Mouse (Mus musculus) hindbrain, embryonic 10.5 days (tissue): ENCODE results near the gene Oip5. TPM values are rescaled to one million over a fixed set of nuclear protein-coding genes. Genes with fewer than 3 reads are reported as not detected.
"Not testable (repeated sequence)": the region's sequence is repeated elsewhere in the genome, so short reads cannot be mapped to it uniquely, and the experiment has no call there.

Experiments used
- DNase-seq: peaks from one replicate; pipeline ENCODE4 v3.0.0-alpha.2; 2017; ENCODE audit warnings: low spot score
- H3K27ac ChIP-seq: fragments of 300-500 bp; sonication (generic); 2 replicates; pipeline ENCODE4 v1.5.1; 2016; ENCODE audit warnings: mild to moderate bottlenecking, moderate library complexity
- H3K27me3 ChIP-seq: fragments of 300-500 bp; sonication (generic); 2 replicates; pipeline ENCODE4 v1.6.1; 2016; ENCODE audit warnings: mild to moderate bottlenecking; ENCODE audit not compliant: poor library complexity, insufficient read depth, severe bottlenecking
- H3K36me3 ChIP-seq: fragments of 300-500 bp; sonication (generic); 2 replicates; pipeline ENCODE4 v1.6.1; 2016; ENCODE audit warnings: mild to moderate bottlenecking, moderate library complexity
- H3K4me1 ChIP-seq: fragments of 300-500 bp; sonication (generic); replicated peaks from 2 replicates; pipeline ENCODE4 v1.6.1; 2016; ENCODE audit warnings: mild to moderate bottlenecking
- H3K4me3 ChIP-seq: fragments of 300-500 bp; sonication (generic); 2 replicates; pipeline ENCODE4 v1.5.1; 2016; ENCODE audit warnings: mild to moderate bottlenecking, moderate library complexity
- H3K9me3 ChIP-seq: fragments of 300-500 bp; sonication (generic); 2 replicates; pipeline ENCODE4 v1.6.1; 2016; ENCODE audit warnings: mild to moderate bottlenecking, moderate library complexity
- WGBS: fragments of 180-500 bp; shearing (Covaris S2); methylation state at CpG from one replicate; pipeline ENCODE4 v1.1.7; 2016; 5-methylcytosine and 5-hydroxymethylcytosine counted together
- polyA plus RNA-seq: library from polyadenylated mRNA; unstranded; fragments of >200 nt; fragmentation: Nextera tagmentation; extraction: Ambion mirVana; gene quantifications from 2 replicates; pipeline ENCODE4 v1.2.1, GENCODE M21; 2016

Gene Oip5
- polyA plus RNA-seq, 1 experiment from 2014 or later, result 36.8 TPM

DNA sequence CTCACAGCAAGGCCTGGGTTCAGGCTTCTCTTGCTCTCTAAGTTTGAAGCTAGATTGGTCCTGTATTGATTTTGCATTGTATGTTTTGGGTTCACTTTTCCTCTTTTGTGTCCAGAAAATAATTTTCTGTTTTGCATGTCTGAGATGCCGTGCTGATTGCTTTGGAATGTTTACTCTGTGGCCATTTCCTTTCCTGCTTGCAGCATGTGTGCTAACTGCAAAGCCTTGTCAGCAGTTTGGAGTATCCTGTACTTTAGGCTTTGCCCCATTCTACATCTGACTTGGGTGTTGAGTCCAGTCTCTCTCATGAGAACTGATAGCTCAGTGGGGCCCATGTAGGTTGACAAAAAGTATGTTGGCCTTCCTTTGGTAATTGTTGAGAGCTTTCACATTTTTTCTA, 15.8 kb downstream of the Oip5 start:
- WGBS, result 84% methylated on average over 1 of the region's 1 CpGs

DNA sequence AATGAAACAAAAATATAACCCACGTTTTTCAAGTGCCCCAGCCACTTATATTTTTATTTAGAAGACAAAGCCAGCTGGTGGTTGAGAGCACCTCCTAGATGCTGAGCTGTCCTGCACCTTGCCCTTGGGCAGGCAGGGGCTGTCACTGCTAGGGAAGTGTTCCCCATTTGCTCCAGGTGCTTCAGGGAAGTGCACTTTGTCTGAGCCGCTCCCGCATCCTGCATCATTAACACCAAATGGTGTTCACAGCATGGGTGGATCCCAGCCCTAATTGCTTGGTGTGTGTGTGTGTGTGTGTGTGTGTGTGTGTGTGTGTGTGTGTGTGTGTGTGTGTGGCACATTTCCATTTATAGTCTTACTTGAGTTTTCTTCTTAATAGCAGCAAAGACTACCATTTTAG, 16.7 kb downstream of the Oip5 start:
- H3K36me3 ChIP-seq, result peaks cover 95% of the 10 kb centered on the region
- WGBS, result 77% methylated on average over 3 of the region's 3 CpGs
- H3K27me3 ChIP-seq, H3K27ac ChIP-seq, H3K9me3 ChIP-seq, H3K4me1 ChIP-seq, H3K4me3 ChIP-seq, DNase-seq: not testable (repeated sequence)

More for the DNA sequence above, 15.8 kb downstream of the Oip5 start:
- no peak overlapping the region for H3K27ac ChIP-seq
- H3K27me3 ChIP-seq, result no peaks in the 10 kb centered on the region
- no peaks in the 10 kb centered on the region for H3K9me3 ChIP-seq
- no peak overlapping the region for H3K4me3 ChIP-seq
- no peak for DNase-seq
- H3K4me1 ChIP-seq, result no peaks in the 10 kb centered on the region
- peaks cover 95% of the 10 kb centered on the region for H3K36me3 ChIP-seq

DNA sequence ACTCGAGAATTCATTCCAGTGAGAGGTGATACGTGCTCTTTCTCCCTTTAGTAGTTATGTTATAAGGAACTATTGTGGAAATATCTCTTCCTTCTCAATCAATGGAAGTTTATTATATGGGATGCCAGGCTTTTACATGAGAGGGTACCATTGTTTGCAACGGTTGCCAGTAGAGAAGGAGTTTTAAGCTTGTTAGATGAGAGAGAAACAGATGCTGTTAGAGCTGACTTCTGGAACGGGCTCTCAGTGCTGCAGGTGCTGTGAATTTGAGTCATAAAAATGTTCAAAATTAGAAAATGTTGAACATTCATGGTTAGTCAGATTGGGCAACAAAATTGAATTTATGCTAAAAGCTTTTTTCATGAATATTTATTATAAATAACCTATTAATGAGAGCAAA, 17.2 kb downstream of the Oip5 start:
- Histone ChIP-seq H3K4me1 (no peaks in the 10 kb centered on the region), H3K27ac (no peak overlapping the region), H3K9me3 (no peaks in the 10 kb centered on the region), H3K36me3 (peaks cover 95% of the 10 kb centered on the region), H3K4me3 (no peak overlapping the region), H3K27me3 (no peaks in the 10 kb centered on the region)
- DNase-seq, result no peak
- WGBS, result 91% methylated on average over 4 of the region's 4 CpGs

DNA sequence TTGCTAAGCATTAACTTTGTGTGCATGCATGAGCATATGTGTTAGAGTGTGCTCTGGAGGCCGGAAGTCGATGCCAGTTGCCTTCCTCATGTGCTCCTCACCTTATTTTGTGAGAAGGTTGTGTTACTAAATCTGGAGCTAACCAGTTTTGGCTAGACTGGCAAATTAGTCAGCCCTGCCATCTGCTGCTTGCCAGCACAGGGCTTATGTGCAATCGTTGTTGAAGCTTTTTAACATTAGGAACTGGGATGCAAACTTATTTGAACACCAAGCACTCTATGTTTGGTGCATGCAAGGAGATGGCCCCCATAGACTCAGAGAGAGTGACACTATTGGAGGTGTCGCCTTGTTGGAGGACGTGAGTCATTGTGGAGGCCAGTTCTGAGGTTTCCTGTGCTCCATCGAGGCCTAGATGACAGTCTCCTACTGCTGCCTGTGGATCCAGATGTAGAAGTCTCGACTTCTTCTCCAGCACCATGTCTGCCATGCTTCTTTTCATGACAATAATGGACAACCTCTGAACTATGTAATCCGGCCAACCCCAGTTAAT, 21.4 kb downstream of the Oip5 start:
- Histone ChIP-seq H3K9me3 (no peaks in the 10 kb centered on the region), H3K4me3 (no peak overlapping the region), H3K36me3 (peaks cover 59% of the 10 kb centered on the region), H3K27ac (no peak overlapping the region), H3K27me3 (no peaks in the 10 kb centered on the region), H3K4me1 (peaks cover 13% of the 10 kb centered on the region)
- DNase-seq, result no peak
- WGBS, result 92% methylated on average over 8 of the region's 8 CpGs

DNA sequence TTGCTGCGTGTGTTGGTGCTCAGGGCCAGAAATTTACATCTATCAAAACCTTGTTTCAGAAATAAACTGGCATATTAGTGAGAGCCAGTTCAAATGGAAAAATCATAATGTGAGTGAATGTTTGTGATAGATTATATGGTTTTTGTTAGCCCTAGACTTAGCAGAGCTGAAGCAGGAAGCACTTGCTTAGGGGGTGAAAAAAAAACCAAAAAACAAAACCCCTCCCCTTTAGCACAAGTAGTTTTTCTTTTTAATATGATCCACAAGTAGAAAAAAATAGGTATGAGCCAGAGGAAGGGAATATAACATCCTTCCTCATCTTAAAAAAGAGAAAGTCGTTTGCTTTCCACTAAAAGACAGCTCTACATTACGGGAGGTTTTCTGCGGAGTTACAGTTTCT, 23.0 kb downstream of the Oip5 start:
- Histone ChIP-seq H3K36me3 (peaks cover 56% of the 10 kb centered on the region), H3K27ac (peak overlapping the region; percentile 99; the same call in 1 of the 2 replicates)

DNA sequence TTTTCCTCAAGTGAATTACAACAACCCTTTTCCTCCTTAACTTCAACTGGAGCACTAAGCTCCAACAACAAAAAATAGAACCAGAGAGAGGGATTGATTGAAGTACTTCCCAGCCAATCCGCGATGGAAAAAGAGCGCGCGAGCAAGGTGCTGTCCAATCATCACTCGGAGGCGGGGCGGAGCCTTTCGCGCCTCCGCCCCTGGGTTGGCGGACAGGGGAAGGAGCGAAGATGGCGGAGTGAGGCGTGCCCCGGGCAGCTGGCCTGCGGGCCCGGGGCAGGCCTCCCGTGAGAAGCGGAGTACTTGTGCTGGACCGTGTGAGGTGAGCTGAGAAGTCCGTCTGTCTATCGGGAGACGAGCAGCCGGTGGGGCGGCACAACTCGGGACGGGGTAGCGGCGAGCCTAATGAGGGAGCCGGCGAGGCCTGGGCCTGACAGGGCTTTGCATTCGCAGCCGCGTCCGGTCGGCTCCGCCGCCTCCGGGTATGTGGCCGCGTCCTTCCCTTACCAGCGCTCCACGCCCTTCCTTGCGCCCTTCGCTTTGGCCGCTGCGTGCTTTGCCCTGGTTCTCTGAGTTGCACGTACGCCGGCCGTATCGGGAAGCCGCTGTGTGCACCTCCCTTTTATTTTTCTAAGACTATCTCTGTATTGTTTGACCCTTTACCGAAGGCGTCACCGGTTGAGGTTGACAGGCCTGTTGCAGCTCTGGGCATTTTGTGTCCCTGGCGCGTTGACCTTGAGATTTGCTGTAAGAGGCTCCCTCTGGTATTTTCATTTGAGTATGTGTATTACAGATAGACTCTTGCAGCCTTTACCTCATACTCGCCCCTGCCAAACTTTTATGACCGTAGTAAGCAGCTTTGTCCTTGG, 23.9 kb downstream of the Oip5 start:
- H3K27me3 ChIP-seq, result no peaks in the 10 kb centered on the region
- H3K36me3 ChIP-seq, result peaks cover 46% of the 10 kb centered on the region
- peak; percentile 95 for DNase-seq
- H3K4me3 ChIP-seq, result peak overlapping the region; percentile 72
- no peaks in the 10 kb centered on the region for H3K9me3 ChIP-seq
- under 1% methylated on average over 61 of the region's 61 CpGs for WGBS
- peak overlapping the region; percentile 99 for H3K27ac ChIP-seq
- H3K4me1 ChIP-seq, result peaks cover 13% of the 10 kb centered on the region

More for the DNA sequence above, 23.0 kb downstream of the Oip5 start:
- peaks cover 13% of the 10 kb centered on the region for H3K4me1 ChIP-seq
- peak overlapping the region; percentile 72 for H3K4me3 ChIP-seq
- no peak for DNase-seq
- 69% methylated on average over 4 of the region's 4 CpGs for WGBS
- H3K27me3 ChIP-seq, result no peaks in the 10 kb centered on the region
- H3K9me3 ChIP-seq, result no peaks in the 10 kb centered on the region

DNA sequence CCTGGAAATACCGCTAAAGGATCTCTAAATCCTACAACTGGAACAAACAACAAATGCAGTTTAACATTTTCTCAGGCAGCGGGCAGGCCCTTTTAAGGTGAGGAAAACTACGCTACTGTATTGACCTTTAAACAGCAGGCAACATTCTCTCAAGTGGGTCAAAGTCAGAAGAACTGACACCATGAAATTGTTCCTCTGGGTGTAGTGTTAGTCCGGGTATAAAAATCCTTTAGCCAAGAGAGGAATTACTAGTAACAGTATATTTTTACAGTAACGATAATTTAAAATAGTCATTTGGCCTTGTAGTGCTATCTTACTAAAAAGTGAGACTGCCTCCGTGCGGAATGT, 24.5 kb downstream of the Oip5 start:
- Histone ChIP-seq H3K36me3 (peaks cover 40% of the 10 kb centered on the region), H3K9me3 (no peaks in the 10 kb centered on the region), H3K27me3 (no peaks in the 10 kb centered on the region), H3K27ac (peak overlapping the region; percentile 99), H3K4me1 (peaks cover 13% of the 10 kb centered on the region), H3K4me3 (peak overlapping the region; percentile 72)
- peak; percentile 11 for DNase-seq
- WGBS, result 9% methylated on average over 7 of the region's 7 CpGs

DNA sequence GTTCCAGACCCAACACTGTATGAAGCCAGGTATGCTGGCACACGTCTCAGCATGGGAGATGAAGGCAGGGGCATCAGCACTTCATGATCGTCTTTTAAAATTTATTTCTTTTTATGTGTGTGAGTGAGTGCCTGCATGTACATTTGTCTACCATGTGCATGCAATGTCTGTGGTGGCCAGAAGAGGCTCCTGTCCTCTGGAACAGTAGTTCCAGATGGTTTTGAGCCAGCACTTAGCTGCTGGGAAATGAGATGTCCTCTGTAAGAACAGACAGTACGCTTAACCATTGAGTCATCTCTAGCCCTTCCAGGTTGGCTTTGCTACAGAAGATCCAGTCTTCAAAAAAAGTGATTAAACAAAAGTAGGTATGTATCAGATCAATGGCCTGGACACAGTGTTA, 27.0 kb downstream of the Oip5 start:
- Histone ChIP-seq H3K27ac (no peak overlapping the region), H3K27me3 (no peaks in the 10 kb centered on the region), H3K9me3 (no peaks in the 10 kb centered on the region), H3K36me3 (peaks cover 16% of the 10 kb centered on the region), H3K4me1 (peaks cover 13% of the 10 kb centered on the region), H3K4me3 (no peak overlapping the region)
- no peak for DNase-seq
- WGBS, result 91% methylated on average over 3 of the region's 3 CpGs

DNA sequence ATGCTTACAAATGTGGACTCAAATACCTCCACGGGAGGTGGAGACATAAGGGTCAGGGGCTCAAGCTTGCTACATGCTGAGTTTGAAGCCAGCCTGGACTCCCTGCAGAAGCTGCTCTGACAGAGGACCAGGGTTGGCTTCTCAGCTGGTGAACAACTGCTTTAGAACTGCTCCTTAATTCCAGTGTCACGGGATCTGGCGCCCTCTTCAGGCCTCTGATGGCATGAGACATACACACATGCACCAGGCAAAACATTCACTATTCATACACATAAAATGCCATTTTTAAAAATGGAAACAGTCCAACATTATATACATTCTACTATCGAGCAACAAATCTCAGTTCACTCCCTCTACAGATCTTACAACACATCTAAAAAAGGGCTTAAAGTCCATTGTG, 30.9 kb downstream of the Oip5 start:
- Histone ChIP-seq H3K27me3 (no peaks in the 10 kb centered on the region), H3K27ac (no peak overlapping the region), H3K9me3 (no peaks in the 10 kb centered on the region), H3K36me3 (peaks cover 19% of the 10 kb centered on the region), H3K4me3 (no peak overlapping the region), H3K4me1 (no peaks in the 10 kb centered on the region)
- 15% methylated on average over 4 of the region's 4 CpGs for WGBS
- peak; percentile 53 for DNase-seq

DNA sequence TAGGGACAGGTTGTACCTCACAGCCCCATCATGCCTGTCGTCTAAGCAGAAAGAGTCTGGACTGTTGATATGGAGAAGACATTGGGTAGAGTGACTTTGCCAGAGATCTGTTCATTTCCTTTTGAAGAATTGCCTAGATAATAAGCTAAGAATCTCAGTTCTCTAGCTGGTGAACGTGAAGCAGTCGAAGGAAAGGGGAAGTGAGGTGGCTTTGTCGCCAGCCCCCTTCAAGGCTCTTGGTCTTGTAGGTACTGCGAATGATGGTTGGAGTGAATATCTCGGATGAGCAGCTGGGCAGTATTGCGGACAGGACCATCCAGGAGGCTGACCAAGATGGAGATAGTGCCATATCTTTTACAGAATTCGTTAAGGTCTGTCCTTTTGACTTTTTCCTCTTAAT, 34.0 kb downstream of the Oip5 start:
- DNase-seq, result no peak
- Histone ChIP-seq H3K4me1 (no peaks in the 10 kb centered on the region), H3K4me3 (no peak overlapping the region), H3K27me3 (no peaks in the 10 kb centered on the region), H3K9me3 (no peaks in the 10 kb centered on the region), H3K36me3 (peaks cover 14% of the 10 kb centered on the region), H3K27ac (no peak overlapping the region)
- 91% methylated on average over 8 of the region's 8 CpGs for WGBS

DNA sequence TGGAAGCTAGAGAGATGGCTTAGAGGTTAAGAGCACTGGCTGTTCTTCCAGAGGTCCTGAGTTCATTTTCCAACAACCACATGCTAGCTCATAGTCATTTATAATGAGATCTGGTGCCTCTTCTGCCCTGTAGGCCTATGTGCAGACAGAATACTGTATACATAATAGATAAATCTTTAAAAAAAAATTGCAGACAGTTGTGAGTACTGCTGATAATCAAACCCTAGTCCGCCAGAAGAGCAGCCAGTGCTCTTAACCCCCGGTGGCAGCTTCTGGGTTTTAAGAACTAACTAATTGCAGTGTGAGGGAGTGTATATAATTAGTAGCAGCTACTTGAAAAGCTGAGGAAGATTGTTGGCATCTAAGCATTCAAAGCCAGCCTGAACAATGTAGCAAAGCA, 34.8 kb downstream of the Oip5 start:
- Histone ChIP-seq H3K4me1 (no peaks in the 10 kb centered on the region), H3K27ac (no peak overlapping the region), H3K36me3 (peaks cover 17% of the 10 kb centered on the region), H3K27me3 (no peaks in the 10 kb centered on the region), H3K4me3 (no peak overlapping the region), H3K9me3 (no peaks in the 10 kb centered on the region)
- 87% methylated on average over 2 of the region's 2 CpGs for WGBS
- no peak for DNase-seq

DNA sequence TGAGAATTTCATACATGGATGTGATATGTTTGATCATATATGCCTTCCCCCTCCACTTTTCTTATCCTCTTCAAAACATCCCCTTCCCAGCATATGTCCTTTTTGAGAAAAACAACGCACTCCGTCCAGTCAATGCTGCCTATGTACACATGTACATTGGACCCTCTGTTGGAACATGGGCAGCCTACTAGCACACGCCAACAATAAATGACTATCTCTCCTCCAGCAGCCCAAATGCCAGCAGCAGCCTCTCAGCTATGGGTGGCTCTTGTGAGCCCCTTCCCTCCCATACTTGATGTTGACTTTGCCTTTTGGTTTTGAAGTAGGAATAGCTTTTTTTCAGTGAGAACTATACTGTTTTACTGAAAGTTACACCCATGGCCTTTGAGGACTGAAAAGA, 36.7 kb downstream of the Oip5 start:
- H3K27me3 ChIP-seq, result no peaks in the 10 kb centered on the region
- no peaks in the 10 kb centered on the region for H3K4me1 ChIP-seq
- H3K36me3 ChIP-seq, result peaks cover 17% of the 10 kb centered on the region
- no peak overlapping the region for H3K27ac ChIP-seq
- H3K4me3 ChIP-seq, result no peak overlapping the region
- 89% methylated on average over 3 of the region's 3 CpGs for WGBS
- DNase-seq, result no peak
- H3K9me3 ChIP-seq, result no peaks in the 10 kb centered on the region

DNA sequence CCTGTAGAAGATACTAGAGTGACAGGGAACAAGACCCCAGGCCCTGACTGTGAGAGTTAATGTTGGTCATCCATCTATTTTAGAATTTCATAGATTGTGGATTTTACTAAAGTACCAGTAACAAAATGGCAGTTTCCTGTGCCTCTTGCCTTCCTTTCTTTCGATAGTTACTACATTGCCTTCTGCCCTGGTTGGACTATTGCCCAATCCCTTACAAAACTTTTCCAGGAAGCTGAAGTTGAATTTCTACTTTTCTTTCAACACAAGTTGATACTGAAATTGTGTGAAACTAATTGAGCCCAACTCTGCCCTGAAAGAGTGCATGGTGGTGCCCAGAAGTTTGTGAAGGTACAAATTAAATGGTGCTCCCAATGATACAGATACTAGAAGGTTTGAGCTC, 45.8 kb downstream of the Oip5 start:
- WGBS, result 98% methylated on average over 1 of the region's 1 CpGs
- Histone ChIP-seq H3K27me3 (no peaks in the 10 kb centered on the region), H3K9me3 (no peaks in the 10 kb centered on the region), H3K4me1 (no peaks in the 10 kb centered on the region), H3K4me3 (no peak overlapping the region), H3K36me3 (peaks cover 21% of the 10 kb centered on the region), H3K27ac (no peak overlapping the region)
- DNase-seq, result no peak
